Mouse (Mus musculus) splenic B cell, adult 2 months (primary cell): Measurements from ENCODE around the gene Scarf2.
A peak's percentile ranks its signal among the peaks of the same experiment; 100 is the strongest.

Experiments
- DNase-seq: peaks from one replicate; pipeline ENCODE4 v3.0.0-alpha.2; 2011; ENCODE audit warnings: low read depth, low spot score
- H3K27me3 ChIP-seq: 2 replicates; pipeline ENCODE4 v1.6.1; 2012; ENCODE audit warnings: mild to moderate bottlenecking, low read length, moderate library complexity, mixed read lengths; ENCODE audit not compliant: control insufficient read depth, poor library complexity, insufficient read depth, severe bottlenecking
- H3K36me3 ChIP-seq: 2 replicates; pipeline ENCODE4 v1.6.1; 2012; ENCODE audit warnings: mild to moderate bottlenecking, low read length, moderate library complexity, mixed read lengths; ENCODE audit not compliant: control insufficient read depth, poor library complexity, insufficient read depth, severe bottlenecking

Scarf2 gene

GRCm38 (mm10) chr16:17796971-17797811, at the start of gene Scarf2:
Gene Scarf2 (plus strand): TSS chr16:17797282.
- H3K27me3 ChIP-seq: no peaks in the 10 kb centered on the region; the same call in 1 of the 2 replicates
- H3K36me3 ChIP-seq: no peaks in the 10 kb centered on the region
- DNase-seq: no peak

DNA sequence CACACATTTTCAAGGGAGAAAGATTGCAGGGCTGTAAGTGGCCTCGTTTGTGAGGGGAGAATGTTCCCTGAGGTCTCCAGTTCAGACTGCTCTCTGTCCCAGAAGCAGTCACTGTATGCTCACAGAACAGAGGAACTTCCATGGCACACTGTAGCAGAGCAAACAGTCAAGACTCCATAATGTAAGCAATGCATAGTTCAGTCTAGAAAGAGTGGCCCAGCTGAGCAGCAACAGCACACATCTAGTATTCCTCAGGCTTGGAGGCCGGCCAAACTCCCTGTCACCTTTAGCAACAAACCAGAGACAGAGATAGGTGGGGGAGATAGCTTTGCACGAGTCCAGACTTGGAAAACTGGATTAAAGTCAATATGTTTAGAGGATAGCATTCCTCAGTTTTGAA, 44.1 kb upstream of the Scarf2 start:
- no peaks in the 10 kb centered on the region for H3K27me3 ChIP-seq
- DNase-seq: no peak
- no peaks in the 10 kb centered on the region for H3K36me3 ChIP-seq

- no peaks in the 10 kb centered on the region for H3K27me3 ChIP-seq
- no peak for DNase-seq
- no peaks in the 10 kb centered on the region for H3K36me3 ChIP-seq
These were observed 43.4 kb upstream of the Scarf2 start for GRCm38 (mm10) chr16:17753686-17754085.

- Histone ChIP-seq H3K36me3 (no peaks in the 10 kb centered on the region), H3K27me3 (no peaks in the 10 kb centered on the region)
- DNase-seq: no peak
These were observed 39.3 kb upstream of the Scarf2 start for GRCm38 (mm10) chr16:17757756-17758155.

- DNase-seq: no peak
- no peaks in the 10 kb centered on the region for H3K27me3 ChIP-seq
- H3K36me3 ChIP-seq: no peaks in the 10 kb centered on the region
These were observed 38.2 kb upstream of the Scarf2 start for GRCm38 (mm10) chr16:17758902-17759301.

DNA sequence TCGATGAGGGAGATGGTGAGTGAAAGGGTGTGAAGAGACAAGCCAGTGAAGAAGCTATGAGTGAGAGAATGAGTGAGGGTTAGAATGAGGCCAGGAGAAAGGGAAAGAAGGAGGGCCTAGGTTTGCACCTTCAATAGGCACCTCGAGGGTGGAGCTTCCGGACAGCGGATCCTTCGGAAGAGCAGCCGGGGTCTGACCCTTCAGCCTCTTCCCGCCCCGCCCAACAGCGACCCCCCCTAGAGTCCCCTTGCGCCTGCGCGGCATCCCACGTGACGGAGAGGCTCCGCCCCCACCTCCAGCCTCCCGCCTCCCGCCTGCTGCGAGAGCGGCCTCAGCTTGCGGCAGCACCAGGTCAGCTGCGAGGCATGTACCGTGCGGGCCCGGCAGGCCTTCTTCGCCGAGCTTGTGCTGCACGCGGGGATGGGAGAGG, 37.7 kb upstream of the Scarf2 start, which contains the start of gene Klhl22:
Gene Klhl22, plus strand, starts transcription at position 275 of the 430 bp plus-strand sequence.
- Histone ChIP-seq H3K27me3 (no peaks in the 10 kb centered on the region), H3K36me3 (no peaks in the 10 kb centered on the region)
- peak; percentile 88 for DNase-seq

- Histone ChIP-seq H3K27me3 (no peaks in the 10 kb centered on the region), H3K36me3 (no peaks in the 10 kb centered on the region)
- peak; percentile 23 for DNase-seq
These were observed 37.2 kb upstream of the Scarf2 start for GRCm38 (mm10) chr16:17759813-17760321.

DNA sequence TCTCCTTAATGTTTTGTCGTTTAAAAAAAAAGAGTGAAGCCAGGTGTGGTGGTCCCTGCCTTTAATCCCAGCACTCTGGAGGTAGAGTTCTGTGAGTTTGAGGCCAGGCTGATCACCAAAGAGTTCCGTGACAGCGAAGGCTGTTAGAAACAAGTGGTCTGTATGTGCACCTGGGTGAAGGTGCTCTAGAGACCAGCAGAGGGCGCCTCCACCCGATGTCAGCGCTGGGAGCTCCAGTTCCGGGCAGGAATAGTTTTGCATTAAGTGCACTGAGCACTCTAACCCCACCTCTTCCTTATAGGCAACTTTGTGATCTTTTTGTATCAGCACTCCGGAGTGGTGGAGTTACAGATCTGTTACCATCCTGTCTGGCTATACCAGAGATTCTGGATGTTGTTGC, 36.4 kb upstream of the Scarf2 start:
- no peaks in the 10 kb centered on the region for H3K36me3 ChIP-seq
- peak; percentile 38 for DNase-seq
- no peaks in the 10 kb centered on the region for H3K27me3 ChIP-seq

GRCm38 (mm10) chr16:17761074-17761473, 36.0 kb upstream of the Scarf2 start:
- no peak for DNase-seq
- no peaks in the 10 kb centered on the region for H3K36me3 ChIP-seq
- H3K27me3 ChIP-seq: no peaks in the 10 kb centered on the region

DNA sequence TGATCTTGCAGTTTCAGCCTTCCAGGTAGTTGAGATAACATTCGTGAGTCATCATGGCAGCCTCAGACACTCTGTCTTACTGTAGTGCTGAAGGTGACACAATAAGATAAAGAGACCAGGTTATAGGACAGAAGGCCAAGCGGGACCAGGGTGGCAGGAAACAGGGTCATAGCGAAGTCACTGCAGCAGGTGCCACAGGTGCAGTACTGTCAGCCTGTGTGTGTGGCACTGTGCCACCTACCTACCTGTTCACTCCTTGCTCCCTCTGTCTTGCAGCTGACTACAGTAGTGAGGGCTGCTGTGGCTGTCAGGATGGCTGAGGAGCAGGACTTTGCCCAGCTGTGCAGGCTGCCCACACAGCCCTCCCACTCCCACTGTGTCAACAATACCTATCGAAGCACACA, 33.0 kb upstream of the Scarf2 start:
- no peaks in the 10 kb centered on the region for H3K36me3 ChIP-seq
- no peaks in the 10 kb centered on the region for H3K27me3 ChIP-seq
- no peak for DNase-seq

GRCm38 (mm10) chr16:17768834-17769233, 28.2 kb upstream of the Scarf2 start:
- Histone ChIP-seq H3K27me3 (no peaks in the 10 kb centered on the region), H3K36me3 (peaks cover 1% of the 10 kb centered on the region; the same call in 1 of the 2 replicates)
- no peak for DNase-seq

DNA sequence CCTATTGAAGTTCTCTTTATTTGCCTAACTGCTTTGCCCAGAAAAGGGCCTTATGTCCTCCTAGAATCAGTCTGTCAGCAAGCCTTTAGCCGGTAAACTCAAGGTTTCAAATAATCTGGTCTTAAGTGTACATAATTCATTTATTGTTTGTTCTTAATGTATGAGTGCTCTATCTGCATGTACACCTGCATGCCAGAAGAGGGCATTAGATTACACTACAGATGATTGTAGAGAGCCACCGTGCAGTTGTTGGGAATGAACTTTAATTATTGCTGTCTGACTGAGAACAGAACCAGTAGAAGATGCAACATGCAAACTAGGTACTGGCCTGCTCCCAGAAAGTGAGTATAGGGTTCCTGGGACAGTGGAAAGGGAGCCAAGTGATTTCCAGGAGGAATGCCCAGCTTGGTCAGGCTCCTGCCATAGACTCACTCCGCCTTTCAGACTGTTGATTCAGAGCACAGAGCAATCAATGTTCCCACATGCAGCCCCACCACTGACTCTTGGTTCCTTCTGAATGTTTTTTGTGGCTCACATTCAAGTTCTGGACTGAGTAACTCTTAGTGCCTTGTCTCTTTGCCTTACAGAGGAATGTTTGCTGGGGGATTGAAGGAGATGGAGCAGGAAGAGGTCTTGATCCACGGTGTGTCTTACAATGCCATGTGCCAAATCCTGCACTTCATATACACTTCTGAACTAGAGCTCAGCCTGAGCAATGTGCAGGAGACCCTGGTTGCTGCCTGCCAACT, 25.8 kb upstream of the Scarf2 start:
- peaks cover 1% of the 10 kb centered on the region; the same call in 1 of the 2 replicates for H3K36me3 ChIP-seq
- DNase-seq: no peak

GRCm38 (mm10) chr16:17776828-17777227, 20.3 kb upstream of the Scarf2 start:
- Histone ChIP-seq H3K36me3 (peaks cover 3% of the 10 kb centered on the region), H3K27me3 (no peaks in the 10 kb centered on the region)
- DNase-seq: peak; percentile 36

More for the DNA sequence above, 25.8 kb upstream of the Scarf2 start:
- no peaks in the 10 kb centered on the region for H3K27me3 ChIP-seq

- Histone ChIP-seq H3K27me3 (no peaks in the 10 kb centered on the region), H3K36me3 (peaks cover 1% of the 10 kb centered on the region; the same call in 1 of the 2 replicates)
- no peak for DNase-seq
These were observed 18.9 kb upstream of the Scarf2 start for GRCm38 (mm10) chr16:17778223-17778622.

GRCm38 (mm10) chr16:17779692-17780091, 17.4 kb upstream of the Scarf2 start:
- no peak for DNase-seq
- Histone ChIP-seq H3K36me3 (peaks cover 1% of the 10 kb centered on the region; the same call in 1 of the 2 replicates), H3K27me3 (no peaks in the 10 kb centered on the region)
